Mouse (Mus musculus) G1E (cell line): Measurements from ENCODE around the gene Cyth1.

Source experiments
- CTCF ChIP-seq: IDR thresholded peaks from 2 replicates; pipeline ENCODE4 v1.5.1; 2012; ENCODE audit warnings: low read depth, low read length, inconsistent platforms, mixed read lengths
- GATA1 ChIP-seq: IDR thresholded peaks from 2 replicates; pipeline ENCODE4 v1.6.1; 2012; ENCODE audit warnings: borderline replicate concordance, low read length, inconsistent platforms, mixed read lengths
- GATA2 ChIP-seq: IDR thresholded peaks from 2 replicates; pipeline ENCODE4 v1.6.1; 2012; ENCODE audit warnings: low read depth, low read length, inconsistent platforms, borderline replicate concordance
- POLR2AphosphoS5 ChIP-seq: IDR thresholded peaks from 2 replicates; pipeline ENCODE4 v1.6.1; 2012; ENCODE audit warnings: low read depth, low read length, inconsistent platforms; ENCODE audit not compliant: insufficient replicate concordance
- TAL1 ChIP-seq: conservative IDR thresholded peaks from 2 replicates; pipeline ENCODE4 v1.6.1; 2012; ENCODE audit warnings: low read depth, low read length, inconsistent platforms, mixed read lengths

GRCm38 (mm10) chr11:118256371-118256770 lies 8.0 kb upstream of the Cyth1 start:
- TF ChIP-seq GATA1 = no peak
- no peak for TF ChIP-seq CTCF
- no peak for TF ChIP-seq GATA2
- TF ChIP-seq POLR2AphosphoS5 = no peak
- TF ChIP-seq TAL1 = no peak
